Mouse (Mus musculus): ENCODE data around the gene Tekt1.
A peak's percentile ranks its signal among the peaks of the same experiment; 100 is the strongest.

The Tekt1 gene

DNA sequence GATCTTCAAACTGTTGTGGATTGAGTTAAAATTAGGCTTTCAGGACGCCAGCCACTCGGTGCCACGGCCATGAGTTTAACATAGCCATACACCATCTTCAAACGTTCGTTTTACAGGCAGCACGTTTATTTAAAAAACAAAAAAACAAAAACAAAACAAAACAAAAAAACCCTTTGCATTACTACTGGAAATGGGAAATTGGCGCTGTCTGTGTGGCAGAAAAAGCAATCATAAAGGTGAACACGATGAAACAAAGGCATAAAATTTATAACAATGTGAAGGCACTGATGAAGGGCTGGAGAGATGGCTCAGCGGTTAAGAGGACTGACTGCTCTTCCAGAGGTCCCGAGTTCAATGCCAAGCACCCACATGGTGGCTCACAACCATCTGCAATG is at the start of gene Tekt1:
Gene Tekt1, minus strand, starts transcription at position 96 of the 395 bp plus-strand sequence.
- no peak for DNase-seq (ENCODE audit: low read depth, low spot score)

DNA sequence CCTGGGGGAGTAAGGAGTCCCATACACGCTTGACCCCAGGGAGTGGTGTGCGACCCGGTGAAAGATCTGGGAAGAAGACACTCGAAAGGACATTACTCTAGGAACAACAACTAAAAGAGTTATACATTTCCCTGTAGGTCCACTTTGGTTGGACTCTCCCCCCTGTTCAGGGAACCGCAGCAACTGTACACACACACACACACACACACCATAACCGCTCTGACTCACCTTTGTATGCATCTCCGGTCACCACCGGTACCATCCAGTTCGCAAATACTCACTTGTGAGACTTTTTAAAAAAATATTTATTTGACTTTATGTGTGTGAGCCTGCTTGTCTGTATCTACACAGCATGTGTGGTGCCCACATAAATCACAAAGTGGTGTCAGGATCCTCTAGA is 49.7 kb upstream of the Tekt1 start:
- no peak for DNase-seq (ENCODE audit: low read depth, low spot score)

DNA sequence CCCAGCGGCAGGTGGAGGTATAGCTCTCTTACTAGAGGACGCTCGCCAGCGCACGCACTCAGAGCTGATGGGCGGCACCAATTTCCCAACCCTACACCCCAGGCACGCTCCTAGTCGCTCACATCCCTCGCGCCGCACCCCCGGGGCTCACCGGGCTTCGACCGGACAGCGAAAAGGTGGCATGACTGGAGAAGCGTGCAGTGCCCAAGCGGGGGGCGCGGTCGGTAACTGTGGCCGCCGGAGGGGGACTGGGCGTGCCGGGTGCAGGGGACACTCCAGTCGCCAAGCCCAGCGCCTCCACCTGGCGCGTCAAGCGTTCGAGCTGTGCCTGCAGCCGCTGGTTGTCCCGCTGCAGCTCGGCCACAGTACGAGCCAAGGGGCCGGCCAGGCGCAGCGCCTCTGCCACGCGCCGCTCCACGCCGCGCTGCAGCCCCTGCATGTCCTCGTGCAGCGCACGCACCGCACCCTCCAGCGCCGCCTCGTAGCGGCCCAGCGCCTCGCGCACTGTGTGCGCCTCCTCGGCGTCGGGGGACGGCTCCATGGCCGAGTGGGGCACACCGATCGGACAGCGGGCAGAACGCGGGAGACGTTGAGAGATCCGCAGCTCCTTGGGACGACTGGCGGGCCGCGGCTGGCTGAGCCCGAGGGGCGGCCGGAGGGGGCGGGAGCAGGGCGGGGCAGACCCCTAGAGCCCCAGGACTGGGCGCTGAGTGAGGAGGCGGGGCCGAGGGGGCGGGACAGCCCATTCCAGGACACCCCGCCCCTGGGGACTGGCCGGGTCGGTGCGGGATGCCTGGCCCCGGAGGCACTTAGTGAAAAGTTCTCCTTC is 49.1 kb upstream of the Tekt1 start, which contains the start of gene Smtnl2:
Gene Smtnl2, minus strand, starts transcription at position 621 of the 829 bp plus-strand sequence.
- DNase-seq (ENCODE audit: low read depth, low spot score) = peak; percentile 72

DNA sequence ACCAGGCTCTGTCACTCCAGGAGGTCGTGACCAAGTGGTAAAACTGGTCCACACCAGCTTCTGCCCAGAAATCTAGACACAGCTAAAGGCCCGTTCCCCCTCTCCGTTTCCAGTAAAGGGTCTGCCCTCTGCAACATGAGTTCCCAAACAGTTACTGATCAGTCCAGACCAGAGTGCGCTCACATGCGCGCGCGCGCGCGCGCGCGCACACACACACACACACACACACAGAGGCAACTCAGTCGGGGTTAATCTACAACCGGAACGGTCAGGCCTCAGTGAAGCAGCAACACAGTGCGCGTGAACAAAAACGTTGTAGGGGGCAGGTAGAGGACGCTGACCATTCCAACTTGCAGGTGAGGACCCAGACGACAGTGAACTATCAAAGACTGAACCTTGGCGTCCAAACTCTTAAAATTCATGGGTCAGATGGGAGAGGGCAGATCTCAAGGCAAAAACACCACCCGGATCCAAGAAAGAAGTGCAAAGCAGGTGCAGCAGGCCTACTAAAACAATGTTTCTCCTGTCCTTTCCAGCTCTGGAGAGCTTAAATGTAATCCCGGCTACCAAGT is 48.4 kb upstream of the Tekt1 start:
- DNase-seq (ENCODE audit: low read depth, low spot score) = no peak

DNA sequence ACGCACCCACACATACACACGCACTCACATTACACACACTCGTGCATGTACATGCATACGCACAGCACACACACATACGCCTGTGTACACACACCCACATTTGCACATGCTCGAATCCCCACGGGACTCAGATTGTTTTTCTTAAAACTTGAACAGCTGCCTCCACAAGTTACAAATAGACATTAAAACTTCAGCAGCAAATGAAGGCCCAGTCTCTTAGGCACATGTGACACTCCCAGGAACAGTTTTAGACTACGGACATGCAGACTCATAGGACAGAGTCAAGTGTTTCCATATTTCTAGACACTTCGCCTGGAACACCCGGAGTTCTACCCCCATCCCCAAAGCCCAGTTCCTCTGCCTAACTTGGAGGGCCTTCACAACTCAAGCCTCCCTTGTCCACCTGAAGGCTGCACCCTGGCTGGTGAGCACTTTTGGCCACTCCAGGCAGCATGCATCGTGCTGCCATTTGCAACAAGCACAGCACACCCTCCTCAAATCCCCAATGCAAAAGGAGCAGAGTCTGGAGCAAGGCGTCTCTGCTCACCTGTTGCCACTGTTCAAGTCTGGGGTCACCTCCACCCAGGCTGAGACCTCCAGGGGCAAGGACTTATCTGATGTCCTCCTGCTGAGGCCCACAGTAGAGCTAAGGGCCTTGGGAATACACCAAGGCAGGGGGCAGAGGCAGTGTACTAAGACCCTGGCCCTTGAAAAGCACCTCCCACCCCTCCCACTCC is 47.6 kb upstream of the Tekt1 start:
- no peak for DNase-seq (ENCODE audit: low read depth, low spot score)

DNA sequence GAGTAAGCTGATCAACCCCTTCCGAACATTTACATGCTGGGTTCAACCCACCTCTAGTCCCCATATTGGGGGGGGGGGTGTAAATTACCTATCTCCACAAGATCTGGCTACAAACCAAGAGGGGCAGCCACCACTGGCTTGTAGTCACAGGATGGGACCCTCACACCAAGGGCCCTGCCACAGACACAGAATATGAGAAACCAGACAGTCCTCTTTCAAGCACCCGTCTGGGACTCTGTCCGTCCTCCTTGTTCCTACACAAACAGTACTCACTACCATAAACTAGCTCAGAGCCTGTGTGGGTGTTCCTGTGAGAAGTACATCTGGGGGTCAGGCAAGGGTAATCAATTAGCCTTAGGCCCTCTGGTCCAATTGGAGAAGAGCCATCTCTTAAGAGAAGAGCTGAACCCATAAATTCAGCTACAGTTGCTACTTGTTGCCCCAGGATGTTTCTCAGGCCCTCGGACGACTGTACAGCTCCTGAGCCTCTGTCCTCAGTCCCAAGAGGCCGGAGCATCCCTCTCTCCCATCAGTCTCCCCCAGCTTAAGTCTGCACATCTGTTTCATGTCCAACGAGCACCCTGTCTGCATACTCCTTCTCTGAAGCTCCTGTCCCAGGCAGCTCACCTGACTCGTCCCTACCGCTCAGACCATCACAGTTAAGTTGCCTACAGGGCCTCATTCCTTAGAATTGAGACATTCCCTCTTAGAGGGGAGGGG is 46.4 kb upstream of the Tekt1 start:
- DNase-seq (ENCODE audit: low read depth, low spot score) = no peak

DNA sequence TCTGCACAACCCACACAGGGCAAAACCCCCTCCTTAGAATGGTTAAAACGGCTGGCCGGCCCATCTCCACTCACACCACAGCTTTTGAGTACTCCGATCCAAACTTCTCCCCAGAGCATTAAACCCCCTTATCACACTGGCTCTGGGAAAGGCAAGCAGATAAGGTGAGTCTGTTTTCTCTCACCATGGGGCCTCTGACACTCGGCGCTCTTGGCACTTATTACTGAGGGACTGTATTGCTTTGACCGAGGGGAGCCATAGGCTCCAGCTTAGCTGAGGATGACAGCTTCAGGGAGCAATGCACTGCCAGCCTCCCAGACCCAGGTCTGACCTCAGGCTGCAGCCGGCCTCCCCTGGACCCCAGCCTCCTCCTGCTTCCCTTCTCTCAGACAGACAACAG is 45.3 kb upstream of the Tekt1 start:
- DNase-seq (ENCODE audit: low read depth, low spot score) = no peak

DNA sequence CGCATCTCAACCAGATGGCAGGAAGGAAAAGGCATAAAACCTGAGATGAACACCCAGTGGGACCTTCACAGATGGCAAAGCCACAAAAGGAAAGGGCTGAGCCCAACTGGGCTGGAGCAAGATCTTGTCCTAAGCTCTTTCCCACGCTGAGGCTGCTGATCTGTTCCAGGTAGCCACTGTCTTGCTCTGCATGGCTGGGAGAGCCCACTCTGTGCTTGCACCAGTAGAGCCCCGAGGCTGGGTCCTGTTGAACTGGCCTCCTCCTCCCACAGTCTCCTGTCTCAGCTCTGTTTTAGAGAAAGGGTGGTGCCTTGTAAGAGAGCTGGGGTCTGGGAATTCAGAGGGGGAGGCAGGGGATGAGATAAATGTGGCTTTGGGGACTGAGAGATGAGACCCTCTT is 44.8 kb upstream of the Tekt1 start:
- no peak for DNase-seq (ENCODE audit: low read depth, low spot score)

DNA sequence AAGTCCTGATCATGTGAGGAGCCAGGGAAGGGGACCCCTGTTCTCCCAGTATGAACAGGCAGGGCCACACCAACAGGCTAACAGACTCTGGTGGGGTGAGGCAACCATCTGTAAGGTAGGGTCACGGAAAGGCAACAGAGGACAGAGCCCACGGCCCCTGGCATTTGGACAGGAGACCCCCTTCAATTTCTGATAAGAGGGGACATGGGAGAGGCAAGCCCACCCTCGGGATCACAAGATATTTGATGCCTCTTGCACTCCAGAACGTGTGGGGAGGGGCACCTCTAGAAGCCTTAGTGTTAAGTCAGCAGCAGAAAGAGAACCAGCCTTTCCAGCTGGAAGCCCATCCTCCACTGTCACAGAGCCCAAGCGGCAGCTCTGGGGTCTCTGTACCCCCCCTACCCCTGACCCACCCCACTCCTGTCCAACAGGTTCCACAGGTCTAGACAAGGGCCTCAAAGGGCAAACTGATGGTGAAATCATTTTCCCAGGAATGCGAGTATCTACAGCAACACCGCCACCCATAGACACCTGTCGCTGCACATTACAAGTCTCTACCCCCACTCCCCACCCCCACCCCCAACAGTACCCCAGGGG is 43.9 kb upstream of the Tekt1 start:
- DNase-seq (ENCODE audit: low read depth, low spot score) = no peak

DNA sequence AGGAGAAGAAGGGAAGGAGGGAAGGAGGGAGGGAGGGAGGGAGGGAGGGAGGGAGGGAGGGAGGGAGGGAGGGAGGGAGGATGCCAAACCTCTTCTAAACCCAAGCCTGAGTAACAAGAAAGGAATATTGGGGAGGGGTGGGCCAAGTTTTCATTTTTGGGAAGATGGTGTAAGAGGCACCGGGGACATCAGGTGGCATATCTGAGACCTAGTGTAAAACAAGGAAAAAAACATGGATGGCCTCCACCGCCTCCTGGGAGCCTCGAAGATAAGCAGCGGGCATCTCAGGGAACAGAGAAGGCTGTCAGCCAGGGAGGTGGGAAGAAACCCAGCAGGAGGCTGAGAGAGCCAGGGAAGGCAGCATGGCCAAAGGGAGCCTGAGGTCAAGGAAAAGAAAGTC is 43.3 kb upstream of the Tekt1 start:
- DNase-seq (ENCODE audit: low read depth, low spot score) = no peak

DNA sequence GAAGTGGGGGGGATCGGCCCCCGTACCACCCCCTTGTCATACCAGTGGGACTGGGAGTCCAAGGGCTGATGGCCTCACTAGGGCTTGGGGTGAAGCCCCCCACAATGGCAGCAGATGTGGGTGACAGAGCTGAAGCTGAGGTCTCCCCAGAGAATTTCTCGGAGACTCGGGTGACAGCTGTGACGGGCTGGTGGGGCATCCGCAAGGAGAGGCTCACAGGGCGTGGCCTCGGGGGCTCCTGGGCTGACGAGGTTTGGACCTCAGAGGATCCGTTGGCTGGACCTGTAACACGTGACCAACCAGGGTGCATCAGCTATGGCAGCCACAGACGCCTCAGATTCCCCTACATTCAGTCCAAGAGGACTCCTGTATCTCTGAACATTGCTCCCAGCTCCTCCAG is 40.7 kb upstream of the Tekt1 start:
- DNase-seq (ENCODE audit: low read depth, low spot score) = no peak

DNA sequence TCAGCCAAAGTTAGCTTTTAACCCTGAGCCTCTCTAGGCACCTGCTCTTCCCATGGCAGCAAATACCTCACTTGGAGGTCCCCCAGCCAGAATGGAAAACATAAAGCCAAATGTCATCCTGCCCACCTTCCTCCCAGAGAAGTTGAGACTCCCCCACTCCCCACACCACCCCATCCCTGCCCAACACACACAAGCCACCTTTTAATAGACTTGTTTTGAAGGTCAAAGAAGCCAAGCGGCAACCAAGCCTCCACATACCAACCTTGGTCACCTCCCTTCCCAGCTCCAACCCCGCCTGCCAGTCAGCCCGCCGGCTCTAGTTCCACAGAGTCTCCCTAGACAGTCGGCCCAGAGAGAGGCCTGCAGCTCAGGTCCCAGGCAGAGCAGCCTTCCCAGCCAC is 39.8 kb upstream of the Tekt1 start:
- DNase-seq (ENCODE audit: low read depth, low spot score) = no peak

DNA sequence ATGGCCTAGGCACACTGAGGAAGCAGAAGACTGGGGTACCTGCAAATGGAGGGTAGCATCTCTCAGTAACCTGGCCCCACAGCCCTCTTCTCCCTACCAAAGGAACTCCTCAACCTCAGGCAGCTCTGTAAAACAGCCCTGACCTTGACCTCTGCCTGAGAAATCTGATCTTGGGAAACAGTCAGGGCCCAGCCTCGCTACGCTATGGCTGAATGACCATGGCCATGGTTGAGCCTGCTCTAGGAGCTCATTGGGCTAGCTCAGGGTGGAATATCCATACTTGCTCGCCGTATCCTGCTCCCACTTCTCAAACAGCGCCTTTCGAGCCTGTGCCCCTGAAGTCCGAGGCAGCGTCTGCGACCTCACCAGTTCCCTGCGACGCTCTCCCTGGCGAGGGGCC is 38.8 kb upstream of the Tekt1 start:
- no peak for DNase-seq (ENCODE audit: low read depth, low spot score)

DNA sequence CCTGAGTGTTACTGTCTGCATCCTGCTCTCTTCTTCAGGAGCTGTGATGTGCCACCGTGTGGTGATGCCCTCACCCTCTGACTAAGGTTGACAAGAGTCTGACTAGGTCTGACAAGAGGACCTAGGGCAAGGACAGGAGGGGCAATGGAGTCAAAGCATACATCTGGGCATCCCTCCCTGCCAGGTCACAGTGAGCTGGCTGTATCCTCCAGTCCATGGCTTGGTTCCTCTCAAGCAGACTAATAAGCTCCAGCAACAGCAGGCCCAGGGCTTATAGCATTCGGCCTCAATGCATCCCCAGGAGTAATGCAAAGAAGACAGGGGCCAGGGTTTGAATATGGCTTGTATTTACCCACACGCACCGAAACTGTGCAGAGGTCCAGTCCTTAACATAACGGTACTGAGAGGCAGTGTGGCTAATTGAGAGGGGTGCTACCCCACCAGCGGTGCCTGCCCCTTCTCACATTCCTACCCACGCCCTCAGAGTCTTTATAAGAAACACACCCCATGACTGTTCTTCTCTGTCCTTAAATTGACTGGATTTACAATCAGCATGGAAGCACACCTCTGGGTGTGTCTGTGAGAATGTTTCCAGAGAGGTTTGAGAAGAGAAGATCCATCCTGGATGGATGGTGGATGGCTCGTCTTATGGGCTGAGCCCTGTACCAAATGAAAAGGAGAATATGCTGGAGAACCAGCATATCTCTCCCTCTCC is 35.7 kb upstream of the Tekt1 start:
- no peak for DNase-seq (ENCODE audit: low read depth, low spot score)

DNA sequence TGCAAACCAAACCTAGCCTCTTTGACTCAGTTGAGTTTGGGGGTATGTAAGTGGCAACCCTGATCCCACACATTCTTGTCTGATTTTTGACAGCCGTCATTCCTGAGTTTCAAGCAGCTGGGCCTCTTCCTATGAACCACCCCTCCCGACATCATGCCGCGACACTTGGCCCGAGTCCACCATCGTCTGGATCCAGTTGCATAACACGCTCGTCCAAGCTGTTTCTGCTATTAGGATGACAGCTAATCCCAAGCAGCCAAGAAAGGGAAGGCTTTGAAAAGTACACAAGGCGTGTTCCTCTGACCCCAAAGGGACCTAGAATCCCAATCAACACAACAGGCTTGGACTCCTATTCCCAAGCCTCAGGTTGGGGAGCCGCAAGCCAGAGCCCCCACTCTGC is 34.8 kb upstream of the Tekt1 start:
- DNase-seq (ENCODE audit: low read depth, low spot score) = no peak

DNA sequence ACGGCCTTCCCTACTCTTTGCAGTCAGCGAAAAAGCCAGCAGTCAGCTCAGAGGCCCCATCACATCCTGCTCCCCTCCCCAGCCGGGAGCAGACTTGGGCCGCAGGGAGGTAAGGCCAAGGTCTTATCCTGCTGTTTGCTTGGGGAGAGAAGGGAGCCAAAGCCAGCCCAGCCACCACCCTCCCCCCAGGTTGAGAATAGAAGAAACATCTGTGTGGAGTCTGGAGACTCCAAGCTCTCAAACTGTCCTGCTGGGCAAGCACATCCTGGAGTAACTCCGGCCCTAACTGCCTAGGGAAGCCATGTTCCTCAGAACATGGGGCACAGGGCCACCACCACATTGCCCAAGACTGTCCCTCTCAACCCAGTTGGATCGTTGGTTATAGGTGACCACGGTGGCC is 34.4 kb upstream of the Tekt1 start:
- no peak for DNase-seq (ENCODE audit: low read depth, low spot score)

DNA sequence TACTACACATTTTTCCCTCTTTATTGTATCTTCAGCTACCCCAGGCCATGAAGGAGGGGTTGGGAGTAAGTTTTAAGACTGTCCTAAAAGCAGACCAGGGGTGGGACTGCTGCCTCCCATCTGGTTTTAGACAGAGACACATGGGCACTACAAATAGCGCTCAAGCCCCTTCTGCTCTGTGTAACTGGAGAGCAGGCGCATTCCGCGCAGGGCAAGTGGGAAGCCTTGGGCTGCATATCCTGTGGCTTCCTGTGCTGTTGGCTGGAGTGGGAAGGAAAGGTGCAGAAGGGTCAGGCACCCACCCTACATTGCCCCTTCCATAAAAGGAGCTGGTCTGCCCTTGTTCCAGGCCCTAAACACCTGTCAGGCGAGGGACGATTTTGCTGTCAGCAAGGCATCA is 33.4 kb upstream of the Tekt1 start:
- no peak for DNase-seq (ENCODE audit: low read depth, low spot score)

DNA sequence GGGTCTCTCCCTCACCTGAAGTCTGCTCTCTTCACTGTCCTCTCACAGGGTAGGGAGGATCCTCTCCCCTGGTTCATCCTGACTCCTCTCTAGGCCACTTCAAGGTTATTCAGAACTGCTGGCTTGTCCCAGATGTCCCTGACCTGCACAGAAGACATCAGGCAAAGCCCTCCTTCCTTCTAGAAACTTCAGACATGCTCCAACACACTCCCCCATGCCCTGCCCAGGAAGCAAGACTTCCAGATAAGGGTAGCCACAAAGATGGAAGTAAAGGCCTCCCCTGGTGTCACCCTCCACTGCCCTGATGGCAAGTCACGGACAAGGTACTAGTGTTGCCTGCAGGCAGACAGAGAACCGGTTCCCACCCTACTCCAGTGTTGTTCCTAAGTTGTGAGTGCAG is 32.5 kb upstream of the Tekt1 start:
- DNase-seq (ENCODE audit: low read depth, low spot score) = no peak

DNA sequence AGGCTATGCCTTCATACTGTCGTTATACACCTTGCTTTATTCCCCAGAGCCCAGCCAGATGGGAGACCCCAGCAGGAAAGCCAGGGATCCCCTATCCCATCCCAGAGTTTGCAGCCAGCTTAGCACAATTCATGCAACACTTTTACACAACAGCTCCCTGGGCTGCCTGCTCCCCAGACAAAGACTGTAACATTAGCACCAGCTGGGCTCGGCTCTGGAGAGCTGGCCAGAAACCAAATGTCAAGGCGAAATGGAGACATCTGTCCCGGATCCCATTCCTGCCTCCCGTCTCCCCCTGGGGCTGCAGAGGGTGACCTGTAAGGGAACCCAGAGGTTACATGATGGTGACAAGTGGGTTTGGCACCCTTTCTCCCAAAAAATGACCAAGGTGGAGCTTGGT is 31.4 kb upstream of the Tekt1 start:
- DNase-seq (ENCODE audit: low read depth, low spot score) = no peak

DNA sequence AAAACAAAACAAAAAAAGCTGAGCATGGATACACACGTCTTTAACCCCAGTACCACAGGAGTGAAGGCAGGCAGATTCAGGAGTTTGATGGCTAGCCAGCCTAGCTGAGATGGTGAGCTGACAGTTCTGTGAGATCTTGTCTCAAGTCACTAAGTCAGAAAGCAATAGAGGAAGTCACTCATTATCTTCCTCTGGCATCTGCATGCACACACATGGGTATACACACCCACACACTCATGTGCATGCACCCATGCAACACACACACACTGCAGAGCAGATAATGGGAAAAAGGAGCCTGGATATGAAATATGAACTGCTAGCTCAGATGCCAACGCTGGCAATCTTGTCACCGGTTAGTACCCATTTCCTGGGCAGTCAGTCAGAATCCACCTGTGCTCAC is 31.0 kb upstream of the Tekt1 start:
- no peak for DNase-seq (ENCODE audit: low read depth, low spot score)

DNA sequence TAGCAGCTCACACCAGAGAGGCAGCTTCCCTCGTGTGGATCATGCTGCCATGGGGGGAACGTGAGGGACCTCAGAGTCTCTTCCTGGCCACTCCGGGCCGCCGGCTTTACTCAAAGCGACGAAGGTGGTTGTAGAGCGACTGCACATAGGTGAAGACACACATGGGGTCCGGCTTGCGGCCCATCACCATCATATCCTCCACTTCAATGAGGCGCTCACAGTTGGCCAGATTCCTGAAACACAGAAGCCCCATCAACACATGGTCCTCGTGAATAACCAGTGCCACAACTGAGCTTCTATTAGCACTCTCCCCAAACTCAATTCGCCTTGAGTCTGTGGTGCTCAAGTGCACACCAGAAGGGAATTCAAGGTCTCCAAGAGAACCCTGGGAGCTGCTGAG is 28.9 kb upstream of the Tekt1 start:
- DNase-seq (ENCODE audit: low read depth, low spot score) = no peak
